Mouse (Mus musculus) liver, embryonic 14.5 days (tissue): ENCODE measurements at regions not wholly inside any gene's neighbourhood (a gene's known extent, or its start where the extent isn't known, plus 50 kb on each side); places are given as distances from the start of the nearest gene placed in this dataset.

Source experiments
- ATAC-seq: fragments of 200-750 bp; cut with Nextera tagmentation; 2 replicates; pipeline ENCODE4 v1.8.0; 2017; ENCODE audit warnings: moderate number of reproducible peaks, mild to moderate bottlenecking, moderate library complexity; ENCODE audit not compliant: insufficient read depth
- DNase-seq, 3 experiments: peaks; one replicate each; pipeline ENCODE4 v3.0.0-alpha.2; 2012 to 2013; ENCODE audit warnings: low read depth in 3 of 3, low spot score in 3 of 3
- H3K27ac ChIP-seq: fragments of 300-500 bp; sonication (generic); 2 replicates; pipeline ENCODE4 v1.5.1; 2014; ENCODE audit warnings: moderate library complexity, mild to moderate bottlenecking, control low read depth, inconsistent platforms
- H3K27me3 ChIP-seq: fragments of 300-500 bp; sonication (generic); 2 replicates; pipeline ENCODE4 v1.6.1; 2014; ENCODE audit warnings: mild to moderate bottlenecking, low read length, moderate library complexity; ENCODE audit not compliant: control insufficient read depth, insufficient read depth
- H3K36me3 ChIP-seq: fragments of 300-500 bp; sonication (generic); replicated peaks from 2 replicates; pipeline ENCODE4 v1.6.1; 2014; ENCODE audit warnings: low read depth; ENCODE audit not compliant: control insufficient read depth, insufficient read depth
- H3K4me1 ChIP-seq, 2 experiments: fragments of 200-500 bp in 1 of 2; fragments of 300-500 bp in 1 of 2; sonication (generic) in 1 of 2; replicated peaks; 2 replicates each; pipeline ENCODE4 v1.6.1; 2012 to 2014; ENCODE audit warnings: antibody characterized with exemption in 1 of 2, inconsistent platforms in 1 of 2, low read length in 1 of 2; ENCODE audit not compliant: control insufficient read depth in 2 of 2, insufficient read depth in 2 of 2
- H3K4me2 ChIP-seq: fragments of 300-500 bp; sonication (generic); 2 replicates; pipeline ENCODE4 v1.6.1; 2014; ENCODE audit warnings: low read depth, mild to moderate bottlenecking, control low read depth, moderate library complexity
- H3K4me3 ChIP-seq, 2 experiments: fragments of 200-500 bp in 1 of 2; fragments of 300-500 bp in 1 of 2; sonication (generic) in 1 of 2; 2 replicates each; pipeline ENCODE4 v1.5.1; 2012 to 2014; ENCODE audit warnings: low read depth in 2 of 2, low read length in 2 of 2, mild to moderate bottlenecking in 2 of 2, control low read depth in 1 of 2, inconsistent platforms in 1 of 2, moderate library complexity in 1 of 2; ENCODE audit not compliant: insufficient read depth in 1 of 2
- H3K9ac ChIP-seq: fragments of 300-500 bp; sonication (generic); replicated peaks from 2 replicates; pipeline ENCODE4 v1.6.1; 2014; ENCODE audit warnings: mild to moderate bottlenecking, control low read depth, moderate library complexity
- H3K9me3 ChIP-seq: fragments of 300-500 bp; sonication (generic); 2 replicates; pipeline ENCODE4 v1.6.1; 2016; ENCODE audit warnings: low read length, mixed read lengths; ENCODE audit not compliant: control insufficient read depth
- CTCF ChIP-seq: IDR thresholded peaks from 2 replicates; pipeline ENCODE4 v1.5.1; 2016; ENCODE audit warnings: antibody characterized with exemption, low read depth, control low read depth
- EP300 ChIP-seq: IDR thresholded peaks from 2 replicates; pipeline ENCODE4 v1.6.1; 2016; ENCODE audit warnings: antibody characterized with exemption, low read depth
- WGBS: fragments of 180-500 bp; shearing (Covaris S2); extraction: QIAGEN DNeasy Blood & Tissue Kit; methylation state at CpG from one replicate; pipeline ENCODE4 v1.1.7; 2014; ENCODE audit not compliant: insufficient replicate concordance; 5-methylcytosine and 5-hydroxymethylcytosine counted together

DNA sequence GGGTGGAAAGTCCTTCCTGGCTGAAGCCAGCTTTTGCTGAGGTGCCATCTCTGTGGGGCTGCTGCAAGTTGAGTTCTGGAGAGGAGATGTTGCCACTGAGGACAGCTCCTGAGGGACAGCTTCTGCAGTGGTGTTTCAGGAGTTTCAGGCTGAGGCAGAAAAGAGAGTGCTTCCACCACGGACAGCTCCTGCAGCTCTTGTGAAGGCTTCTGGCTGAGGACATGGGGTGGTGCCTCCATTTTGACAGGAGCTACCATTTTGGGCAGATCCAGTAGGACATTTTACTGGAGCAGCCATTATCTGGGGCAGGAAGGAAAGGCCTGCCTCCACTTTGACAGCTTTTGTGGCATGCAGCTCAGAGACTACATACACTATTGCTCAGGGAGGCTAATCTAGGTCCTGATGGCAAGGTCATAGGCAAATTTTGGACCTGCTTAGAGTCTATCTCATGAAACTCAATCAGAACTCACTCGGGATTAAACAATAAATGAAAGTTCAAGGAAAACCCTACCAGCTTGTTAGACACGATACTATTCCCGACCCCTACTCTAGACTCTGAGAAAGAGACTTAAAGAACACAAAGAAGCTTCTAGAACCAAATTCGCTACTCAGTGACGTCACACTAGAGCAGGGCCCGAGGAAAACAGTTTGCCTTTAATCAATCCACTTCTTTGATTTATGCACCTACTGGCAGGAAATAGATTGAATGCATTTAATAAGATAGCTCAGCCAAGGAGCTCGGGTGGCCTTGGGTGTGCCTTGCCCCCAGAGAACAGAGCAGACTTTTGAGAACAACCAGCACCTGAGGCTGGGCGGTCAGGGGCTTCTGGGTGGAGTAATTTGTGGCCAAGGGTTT lies 130.7 kb downstream of the Med10 start:
- Histone ChIP-seq H3K4me1 (no peaks in the 10 kb centered on the region), H3K27ac (no peak overlapping the region), H3K4me3 (no peak overlapping the region), H3K36me3 (no peaks in the 10 kb centered on the region), H3K9me3 (no peaks in the 10 kb centered on the region), H3K9ac (no peak overlapping the region), H3K4me2 (no peak overlapping the region), H3K27me3 (no peaks in the 10 kb centered on the region)
- no peak for DNase-seq
- 62% methylated on average over 9 of the region's 9 CpGs for WGBS
- no peak for ATAC-seq
- no peak for TF ChIP-seq CTCF
- no peak for TF ChIP-seq EP300

DNA sequence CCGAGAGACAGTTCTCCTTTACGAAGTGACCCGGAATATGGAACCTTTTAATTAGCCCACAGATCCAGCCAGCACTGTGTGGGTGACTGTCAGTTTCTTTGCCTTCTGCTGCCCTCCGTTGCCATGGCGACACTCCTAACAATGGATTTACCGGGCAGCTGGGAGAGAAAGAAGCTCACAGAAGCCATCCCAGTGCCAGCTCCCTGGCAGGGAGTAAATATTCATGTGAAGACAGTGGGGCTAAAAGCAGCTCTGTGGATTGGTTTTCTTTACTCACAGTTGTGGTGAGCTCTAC lies 131.3 kb downstream of the Med10 start:
- WGBS = 58% methylated on average over 6 of the region's 6 CpGs
- no peaks in the 10 kb centered on the region for H3K36me3 ChIP-seq
- no peak for ATAC-seq

GRCm38 (mm10) chr13:69939791-69940190 lies 137.6 kb downstream of the Med10 start:
- Histone ChIP-seq H3K36me3 (no peaks in the 10 kb centered on the region), H3K4me3 (no peak overlapping the region), H3K9me3 (no peaks in the 10 kb centered on the region), H3K9ac (no peak overlapping the region), H3K4me2 (no peak overlapping the region), H3K4me1 (no peaks in the 10 kb centered on the region), H3K27me3 (no peaks in the 10 kb centered on the region), H3K27ac (no peak overlapping the region)
- WGBS = 75% methylated on average over 4 of the region's 4 CpGs
- TF ChIP-seq CTCF = no peak
- TF ChIP-seq EP300 = no peak
- no peak for ATAC-seq
- no peak for DNase-seq

More for the DNA sequence above, 131.3 kb downstream of the Med10 start:
- Histone ChIP-seq H3K9me3 (no peaks in the 10 kb centered on the region), H3K4me3 (no peak overlapping the region), H3K4me2 (no peak overlapping the region), H3K27ac (no peak overlapping the region), H3K9ac (no peak overlapping the region), H3K27me3 (no peaks in the 10 kb centered on the region), H3K4me1 (no peaks in the 10 kb centered on the region)
- TF ChIP-seq CTCF = no peak
- TF ChIP-seq EP300 = no peak
- DNase-seq = no peak

GRCm38 (mm10) chr13:69944651-69945050 lies 142.5 kb downstream of the Med10 start:
- ATAC-seq (no peak), DNase-seq (no peak)
- Histone ChIP-seq H3K36me3 (no peaks in the 10 kb centered on the region), H3K4me1 (no peaks in the 10 kb centered on the region), H3K27me3 (no peaks in the 10 kb centered on the region), H3K9ac (no peak overlapping the region), H3K4me2 (no peak overlapping the region), H3K27ac (no peak overlapping the region), H3K9me3 (no peaks in the 10 kb centered on the region), H3K4me3 (no peak overlapping the region)
- WGBS = 25% methylated on average over 1 of the region's 1 CpGs
- TF ChIP-seq CTCF (no peak), EP300 (no peak)

DNA sequence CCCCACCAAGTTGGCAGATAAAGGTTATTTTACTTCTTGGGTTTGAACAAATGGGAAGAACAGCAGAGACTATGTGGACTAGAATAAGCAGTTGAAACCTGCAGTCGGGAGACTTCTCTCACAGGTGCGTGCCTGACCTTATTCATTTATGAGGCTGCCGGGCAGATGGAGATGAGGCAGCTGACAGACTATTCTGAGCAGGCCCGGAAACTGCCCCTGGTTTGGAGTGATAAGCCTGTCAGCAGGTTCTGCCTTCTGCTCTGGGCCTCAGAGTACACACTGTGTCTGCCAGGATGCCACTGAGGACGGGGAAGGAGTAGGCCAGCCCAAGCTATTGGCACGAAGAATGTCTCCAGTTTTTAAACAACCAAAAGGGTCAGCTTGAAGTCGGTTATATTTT lies 144.4 kb downstream of the Med10 start:
- Histone ChIP-seq H3K4me1 (no peaks in the 10 kb centered on the region), H3K4me3 (no peak overlapping the region), H3K27ac (no peak overlapping the region), H3K9me3 (no peaks in the 10 kb centered on the region), H3K4me2 (no peak overlapping the region), H3K36me3 (no peaks in the 10 kb centered on the region), H3K27me3 (no peaks in the 10 kb centered on the region), H3K9ac (no peak overlapping the region)
- ATAC-seq (no peak), DNase-seq (no peak)
- WGBS = 48% methylated on average over 7 of the region's 7 CpGs
- TF ChIP-seq CTCF (no peak), EP300 (no peak)
